Mouse (Mus musculus): ENCODE measurements around the gene Dhx35. TPM values are rescaled to one million over a fixed set of nuclear protein-coding genes. Genes with fewer than 3 reads are reported as not detected.

Gene Dhx35
- polyA plus RNA-seq, 1 experiment, result 55.5 TPM

DNA sequence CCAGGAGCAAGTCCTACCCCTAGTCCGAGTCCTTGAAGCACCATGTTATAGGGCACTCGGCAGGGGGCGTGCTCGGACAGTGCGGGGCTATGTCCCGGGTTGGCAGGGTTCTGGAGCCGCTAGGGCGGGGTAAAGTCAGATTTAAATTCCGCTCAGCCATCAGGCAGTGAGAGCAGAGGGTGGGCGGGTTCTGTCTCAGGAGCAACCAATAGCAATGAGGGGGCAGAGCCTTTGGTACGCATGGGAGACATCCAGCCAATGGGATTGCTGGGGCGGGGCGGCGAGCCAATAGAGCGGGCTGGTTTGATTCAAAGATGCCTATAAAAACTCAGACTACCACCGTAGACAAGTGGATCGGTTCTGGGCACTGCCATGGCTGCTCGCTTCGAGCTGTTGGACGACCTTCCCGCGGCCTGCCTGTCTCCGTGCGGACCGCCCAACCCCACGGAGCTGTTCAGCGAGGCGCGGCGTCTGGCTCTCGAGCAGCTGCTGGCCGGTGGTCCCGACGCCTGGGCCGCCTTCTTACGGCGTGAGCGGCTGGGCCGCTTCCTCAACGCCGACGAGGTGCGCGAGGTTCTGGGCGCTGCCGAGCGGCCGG, 26.8 kb upstream of the Dhx35 start, which contains the start of gene Fam83d:
Fam83d (plus strand) TSS at position 352 of the 598 bp plus-strand sequence.
- Histone ChIP-seq H3K27ac (ENCODE audit: insufficient read depth, low read length) (no peak within 1 kb of the TSS), H3K9ac (ENCODE audit: low read depth, poor library complexity, severe bottlenecking) (peak within 1 kb of the TSS; percentile 90), H3K36me3 (ENCODE audit: control insufficient read depth, insufficient read depth, low read length, poor library complexity, severe bottlenecking) (no peaks in the 10 kb centered on the region), H3K4me3 (ENCODE audit: low read depth, low read length) (peak within 1 kb of the TSS; percentile 93), H3K27me3 (ENCODE audit: control insufficient read depth, insufficient read depth, low read length, poor library complexity, severe bottlenecking) (no peaks in the 10 kb centered on the region), H3K9me3 (replicated peaks; ENCODE audit: control insufficient read depth, insufficient read depth, low read length, poor library complexity, severe bottlenecking) (no peaks in the 10 kb centered on the region), H3K4me1 (ENCODE audit: control insufficient read depth, insufficient read depth, low read length) (peaks cover 4% of the 10 kb centered on the region)
- peak; percentile 98 for TF ChIP-seq POLR2A (IDR thresholded peaks at IDR 0.05; ENCODE audit: insufficient read depth, low read length)
- no peak for TF ChIP-seq EP300 (IDR thresholded peaks at IDR 0.05; ENCODE audit: insufficient read depth, low read depth, low read length)
- peak; percentile 76 for TF ChIP-seq CTCF (IDR thresholded peaks at IDR 0.05; ENCODE audit: low read depth, low read length)

DNA sequence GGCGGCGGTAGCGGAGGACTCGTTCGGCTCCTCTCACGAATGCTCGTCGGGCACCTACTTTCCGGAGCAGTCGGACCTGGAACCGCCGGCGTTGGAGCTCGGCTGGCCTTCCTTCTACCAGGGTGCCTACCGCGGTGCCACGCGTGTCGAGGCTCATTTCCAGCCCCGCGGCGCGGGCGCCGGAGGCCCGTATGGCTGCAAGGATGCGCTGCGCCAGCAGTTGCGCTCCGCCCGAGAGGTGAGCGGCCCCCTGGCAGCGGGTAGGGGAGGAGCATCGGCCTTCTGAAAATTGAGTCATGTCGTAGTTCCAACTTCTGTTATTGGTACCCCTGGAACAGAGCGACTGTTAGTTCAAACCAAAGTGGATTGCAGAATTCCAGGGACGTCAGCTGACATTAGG, 26.3 kb upstream of the Dhx35 start:
- Histone ChIP-seq H3K9ac (ENCODE audit: low read depth, poor library complexity, severe bottlenecking) (peak overlapping the region; percentile 90), H3K4me3 (ENCODE audit: low read depth, low read length) (peak overlapping the region; percentile 93), H3K4me1 (ENCODE audit: control insufficient read depth, insufficient read depth, low read length) (peaks cover 4% of the 10 kb centered on the region), H3K27ac (ENCODE audit: insufficient read depth, low read length) (no peak overlapping the region), H3K36me3 (ENCODE audit: control insufficient read depth, insufficient read depth, low read length, poor library complexity, severe bottlenecking) (no peaks in the 10 kb centered on the region), H3K27me3 (ENCODE audit: control insufficient read depth, insufficient read depth, low read length, poor library complexity, severe bottlenecking) (no peaks in the 10 kb centered on the region), H3K9me3 (replicated peaks; ENCODE audit: control insufficient read depth, insufficient read depth, low read length, poor library complexity, severe bottlenecking) (no peaks in the 10 kb centered on the region)
- TF ChIP-seq CTCF (IDR thresholded peaks at IDR 0.05; ENCODE audit: low read depth, low read length), result no peak
- TF ChIP-seq EP300 (IDR thresholded peaks at IDR 0.05; ENCODE audit: insufficient read depth, low read depth, low read length), result no peak
- TF ChIP-seq POLR2A (IDR thresholded peaks at IDR 0.05; ENCODE audit: insufficient read depth, low read length), result no peak

DNA sequence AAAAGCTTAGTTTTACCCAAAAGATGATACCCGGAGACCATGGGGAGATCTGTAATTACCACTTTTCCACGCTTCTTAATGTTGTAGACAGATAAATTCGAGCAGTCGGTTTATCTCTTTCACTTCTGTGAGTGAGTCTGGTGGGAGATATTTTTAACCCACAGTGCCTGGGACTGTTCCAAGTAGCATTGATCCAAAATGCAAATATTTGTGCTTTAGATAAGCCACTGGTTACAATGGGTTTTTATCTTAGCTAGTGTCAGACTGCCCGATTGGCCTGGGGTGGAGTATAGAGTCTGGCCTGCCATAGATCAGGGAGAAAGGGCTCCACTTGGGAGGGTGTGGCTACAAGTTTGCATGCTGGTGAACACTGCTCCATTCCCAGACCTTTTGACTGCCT, 25.8 kb upstream of the Dhx35 start:
- TF ChIP-seq EP300 (IDR thresholded peaks at IDR 0.05; ENCODE audit: insufficient read depth, low read depth, low read length) (no peak), CTCF (IDR thresholded peaks at IDR 0.05; ENCODE audit: low read depth, low read length) (no peak), POLR2A (IDR thresholded peaks at IDR 0.05; ENCODE audit: insufficient read depth, low read length) (no peak)
- Histone ChIP-seq H3K9ac (ENCODE audit: low read depth, poor library complexity, severe bottlenecking) (peak overlapping the region; percentile 90), H3K9me3 (replicated peaks; ENCODE audit: control insufficient read depth, insufficient read depth, low read length, poor library complexity, severe bottlenecking) (no peaks in the 10 kb centered on the region), H3K27ac (ENCODE audit: insufficient read depth, low read length) (no peak overlapping the region), H3K27me3 (ENCODE audit: control insufficient read depth, insufficient read depth, low read length, poor library complexity, severe bottlenecking) (no peaks in the 10 kb centered on the region), H3K4me1 (ENCODE audit: control insufficient read depth, insufficient read depth, low read length) (peaks cover 4% of the 10 kb centered on the region), H3K4me3 (ENCODE audit: low read depth, low read length) (peak overlapping the region; percentile 93), H3K36me3 (ENCODE audit: control insufficient read depth, insufficient read depth, low read length, poor library complexity, severe bottlenecking) (no peaks in the 10 kb centered on the region)

DNA sequence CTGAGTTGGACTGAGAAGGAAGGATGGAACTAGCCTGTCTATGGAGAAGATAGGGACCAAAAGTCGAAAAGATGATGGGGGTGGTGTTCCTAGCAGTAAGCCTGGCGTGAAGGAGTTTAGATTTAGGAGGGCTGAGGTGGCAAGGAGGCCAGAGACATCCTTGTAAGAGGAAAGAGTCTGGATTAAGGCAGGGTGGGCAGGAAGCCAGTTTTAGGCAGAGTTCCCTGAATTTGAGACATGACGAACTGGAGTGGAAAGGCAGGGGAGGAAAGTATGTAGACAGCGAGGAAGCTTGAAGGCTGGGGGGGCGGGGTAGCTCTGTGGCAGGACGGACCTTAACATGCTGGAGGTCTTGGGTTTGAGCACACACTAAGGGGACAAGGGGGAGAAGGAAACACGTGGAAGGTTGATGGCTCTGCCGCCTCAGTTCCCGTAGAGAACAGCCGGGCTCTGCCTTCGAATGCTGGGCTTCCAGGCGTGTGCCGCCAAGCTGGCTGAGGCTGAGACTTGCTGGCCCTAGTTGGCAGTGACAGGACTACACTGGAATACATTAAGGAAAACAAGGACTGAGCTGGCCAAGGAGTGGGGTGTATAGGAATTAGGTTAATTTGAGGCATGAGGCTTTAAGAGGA, 24.4 kb upstream of the Dhx35 start:
- H3K4me1 ChIP-seq (ENCODE audit: control insufficient read depth, insufficient read depth, low read length), result peaks cover 4% of the 10 kb centered on the region

DNA sequence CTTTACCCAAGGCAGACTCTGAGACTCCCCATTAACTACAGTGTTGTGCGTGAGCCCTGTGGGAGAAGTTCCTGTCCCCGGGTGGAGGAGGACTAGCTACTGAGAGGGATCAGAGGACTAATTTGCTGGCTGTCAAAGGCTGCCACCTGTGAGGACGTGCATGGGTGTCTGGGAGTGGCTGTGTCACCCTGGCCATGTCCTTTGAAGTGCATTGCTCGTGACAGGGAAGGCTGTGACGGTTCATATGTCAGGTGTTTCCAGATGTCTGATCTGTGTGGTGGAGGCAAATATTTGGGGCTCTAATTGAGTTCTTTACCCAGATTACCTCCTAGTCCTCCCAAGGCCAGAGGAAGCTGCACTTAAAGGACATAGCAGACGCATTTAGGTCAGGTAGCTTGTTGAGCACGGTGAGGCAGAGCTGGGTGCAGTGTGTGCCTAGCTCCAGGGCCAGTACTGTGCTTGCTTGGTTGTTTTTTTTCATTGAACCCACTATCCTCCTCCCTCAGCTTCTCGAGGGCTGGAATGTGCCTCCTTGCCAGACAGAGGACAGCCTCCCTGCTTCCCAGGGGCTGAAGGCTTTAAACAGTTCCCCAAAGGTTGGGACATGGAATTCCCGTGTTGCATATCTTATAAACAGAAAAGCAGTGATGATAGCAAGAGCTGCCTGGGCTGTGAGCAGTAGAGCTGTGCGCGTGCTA, 23.4 kb upstream of the Dhx35 start:
- no peaks in the 10 kb centered on the region for H3K9me3 ChIP-seq (replicated peaks; ENCODE audit: control insufficient read depth, insufficient read depth, low read length, poor library complexity, severe bottlenecking)
- no peaks in the 10 kb centered on the region for H3K36me3 ChIP-seq (ENCODE audit: control insufficient read depth, insufficient read depth, low read length, poor library complexity, severe bottlenecking)
- TF ChIP-seq EP300 (IDR thresholded peaks at IDR 0.05; ENCODE audit: insufficient read depth, low read depth, low read length), result no peak
- TF ChIP-seq CTCF (IDR thresholded peaks at IDR 0.05; ENCODE audit: low read depth, low read length), result no peak
- no peak for TF ChIP-seq POLR2A (IDR thresholded peaks at IDR 0.05; ENCODE audit: insufficient read depth, low read length)
- H3K27ac ChIP-seq (ENCODE audit: insufficient read depth, low read length), result no peak overlapping the region
- H3K27me3 ChIP-seq (ENCODE audit: control insufficient read depth, insufficient read depth, low read length, poor library complexity, severe bottlenecking), result no peaks in the 10 kb centered on the region
- no peak overlapping the region for H3K4me3 ChIP-seq (ENCODE audit: low read depth, low read length)
- H3K9ac ChIP-seq (ENCODE audit: low read depth, poor library complexity, severe bottlenecking), result no peak overlapping the region
- peaks cover 4% of the 10 kb centered on the region for H3K4me1 ChIP-seq (ENCODE audit: control insufficient read depth, insufficient read depth, low read length)

More for the DNA sequence above, 24.4 kb upstream of the Dhx35 start:
- Histone ChIP-seq H3K36me3 (ENCODE audit: control insufficient read depth, insufficient read depth, low read length, poor library complexity, severe bottlenecking) (no peaks in the 10 kb centered on the region), H3K27me3 (ENCODE audit: control insufficient read depth, insufficient read depth, low read length, poor library complexity, severe bottlenecking) (no peaks in the 10 kb centered on the region), H3K9me3 (replicated peaks; ENCODE audit: control insufficient read depth, insufficient read depth, low read length, poor library complexity, severe bottlenecking) (no peaks in the 10 kb centered on the region), H3K27ac (ENCODE audit: insufficient read depth, low read length) (no peak overlapping the region), H3K4me3 (ENCODE audit: low read depth, low read length) (no peak overlapping the region), H3K9ac (ENCODE audit: low read depth, poor library complexity, severe bottlenecking) (no peak overlapping the region)
- TF ChIP-seq CTCF (IDR thresholded peaks at IDR 0.05; ENCODE audit: low read depth, low read length) (no peak), POLR2A (IDR thresholded peaks at IDR 0.05; ENCODE audit: insufficient read depth, low read length) (no peak), EP300 (IDR thresholded peaks at IDR 0.05; ENCODE audit: insufficient read depth, low read depth, low read length) (no peak)

DNA sequence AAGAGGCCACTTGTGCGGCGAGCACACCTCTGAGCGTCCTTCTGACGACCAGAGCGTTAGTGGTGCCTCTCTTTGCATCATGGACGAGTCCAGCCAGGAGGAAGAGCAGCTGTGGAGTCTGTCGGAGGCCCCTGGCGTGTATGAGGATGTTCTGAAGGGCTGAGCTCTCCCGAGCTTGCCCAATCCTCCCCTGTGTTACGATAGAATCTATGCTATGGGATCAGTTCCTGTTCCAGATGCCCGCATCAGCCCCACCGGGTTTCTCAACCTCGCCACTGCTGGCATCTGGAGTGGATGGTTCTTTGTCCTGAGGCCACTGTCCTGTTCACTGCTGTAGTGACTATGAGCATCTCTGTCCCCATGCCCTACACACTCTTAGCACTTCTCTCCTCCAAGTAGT, 21.8 kb upstream of the Dhx35 start:
- TF ChIP-seq POLR2A (IDR thresholded peaks at IDR 0.05; ENCODE audit: insufficient read depth, low read length), result no peak
- no peak for TF ChIP-seq CTCF (IDR thresholded peaks at IDR 0.05; ENCODE audit: low read depth, low read length)
- TF ChIP-seq EP300 (IDR thresholded peaks at IDR 0.05; ENCODE audit: insufficient read depth, low read depth, low read length), result no peak
- no peak overlapping the region for H3K27ac ChIP-seq (ENCODE audit: insufficient read depth, low read length)
- no peak overlapping the region for H3K9ac ChIP-seq (ENCODE audit: low read depth, poor library complexity, severe bottlenecking)
- no peaks in the 10 kb centered on the region for H3K27me3 ChIP-seq (ENCODE audit: control insufficient read depth, insufficient read depth, low read length, poor library complexity, severe bottlenecking)
- no peaks in the 10 kb centered on the region for H3K36me3 ChIP-seq (ENCODE audit: control insufficient read depth, insufficient read depth, low read length, poor library complexity, severe bottlenecking)
- H3K4me1 ChIP-seq (ENCODE audit: control insufficient read depth, insufficient read depth, low read length), result peaks cover 6% of the 10 kb centered on the region
- no peak overlapping the region for H3K4me3 ChIP-seq (ENCODE audit: low read depth, low read length)
- no peaks in the 10 kb centered on the region for H3K9me3 ChIP-seq (replicated peaks; ENCODE audit: control insufficient read depth, insufficient read depth, low read length, poor library complexity, severe bottlenecking)

Measured in ES-Bruce4 (cell line).